Mouse (Mus musculus) liver, embryonic 12.5 days (tissue): ENCODE measurements at regions not wholly inside any gene's neighbourhood (a gene's known extent, or its start where the extent isn't known, plus 50 kb on each side); places are given as distances from the start of the nearest gene placed in this dataset.

ENCODE experiments used
- ATAC-seq: fragments of 200-750 bp; cut with Nextera tagmentation; 2 replicates; pipeline ENCODE4 v1.8.0; 2017; ENCODE audit warnings: moderate number of reproducible peaks, mild to moderate bottlenecking, moderate library complexity
- H3K27ac ChIP-seq: fragments of 300-500 bp; sonication (generic); 2 replicates; pipeline ENCODE4 v1.5.1; 2016; ENCODE audit warnings: mild to moderate bottlenecking
- H3K27me3 ChIP-seq: fragments of 300-500 bp; sonication (generic); replicated peaks from 2 replicates; pipeline ENCODE4 v1.6.1; 2016; ENCODE audit warnings: mild to moderate bottlenecking, moderate library complexity
- H3K36me3 ChIP-seq: fragments of 300-500 bp; sonication (generic); 2 replicates; pipeline ENCODE4 v1.6.1; 2016; ENCODE audit warnings: mild to moderate bottlenecking, moderate library complexity
- H3K4me1 ChIP-seq: fragments of 300-500 bp; sonication (generic); 2 replicates; pipeline ENCODE4 v1.6.1; 2016
- H3K4me2 ChIP-seq: fragments of 300-500 bp; sonication (generic); 2 replicates; pipeline ENCODE4 v1.6.1; 2016; ENCODE audit warnings: mild to moderate bottlenecking, moderate library complexity
- H3K4me3 ChIP-seq: fragments of 300-500 bp; sonication (generic); 2 replicates; pipeline ENCODE4 v1.5.1; 2016; ENCODE audit warnings: mild to moderate bottlenecking, moderate library complexity
- H3K9ac ChIP-seq: fragments of 300-500 bp; sonication (generic); 2 replicates; pipeline ENCODE4 v1.6.1; 2016; ENCODE audit warnings: mild to moderate bottlenecking, moderate library complexity
- H3K9me3 ChIP-seq: fragments of 300-500 bp; sonication (generic); replicated peaks from 2 replicates; pipeline ENCODE4 v1.6.1; 2016; ENCODE audit warnings: mild to moderate bottlenecking, moderate library complexity
- WGBS: fragments of 180-500 bp; shearing (Covaris S2); methylation state at CpG from one replicate; pipeline ENCODE4 v1.1.7; 2016; ENCODE audit not compliant: insufficient replicate concordance; 5-methylcytosine and 5-hydroxymethylcytosine counted together

- WGBS, result 29% methylated on average over 1 of the region's 1 CpGs
- no peaks in the 10 kb centered on the region for H3K27me3 ChIP-seq
These were observed 290.7 kb upstream of the Clec14a start for GRCm38 (mm10) chr12:58559833-58560232.

GRCm38 (mm10) chr12:58557261-58557660 is 288.2 kb upstream of the Clec14a start:
- no peak overlapping the region for H3K4me3 ChIP-seq
- 52% methylated on average over 4 of the region's 4 CpGs for WGBS
- no peaks in the 10 kb centered on the region for H3K27me3 ChIP-seq
- ATAC-seq, result no peak
- H3K27ac ChIP-seq, result no peak overlapping the region
- H3K9ac ChIP-seq, result no peak overlapping the region
- no peaks in the 10 kb centered on the region for H3K36me3 ChIP-seq
- H3K4me2 ChIP-seq, result no peak overlapping the region
- no peaks in the 10 kb centered on the region for H3K4me1 ChIP-seq
- no peaks in the 10 kb centered on the region for H3K9me3 ChIP-seq

More at GRCm38 (mm10) chr12:58559833-58560232, 290.7 kb upstream of the Clec14a start:
- no peak for ATAC-seq
- Histone ChIP-seq H3K4me3 (no peak overlapping the region), H3K9ac (no peak overlapping the region), H3K27ac (no peak overlapping the region), H3K4me2 (no peak overlapping the region), H3K4me1 (no peaks in the 10 kb centered on the region), H3K36me3 (no peaks in the 10 kb centered on the region), H3K9me3 (no peaks in the 10 kb centered on the region)

- Histone ChIP-seq H3K4me3 (no peak overlapping the region), H3K4me1 (no peaks in the 10 kb centered on the region), H3K9me3 (no peaks in the 10 kb centered on the region), H3K27ac (no peak overlapping the region), H3K4me2 (no peak overlapping the region), H3K27me3 (no peaks in the 10 kb centered on the region), H3K9ac (no peak overlapping the region), H3K36me3 (no peaks in the 10 kb centered on the region)
- no peak for ATAC-seq
- WGBS, result 61% methylated on average over 4 of the region's 4 CpGs
These were observed 287.7 kb upstream of the Clec14a start for GRCm38 (mm10) chr12:58556741-58557140.

GRCm38 (mm10) chr12:58556060-58556459 is 287.0 kb upstream of the Clec14a start:
- H3K27me3 ChIP-seq, result no peaks in the 10 kb centered on the region
- H3K4me2 ChIP-seq, result no peak overlapping the region
- H3K4me1 ChIP-seq, result no peaks in the 10 kb centered on the region
- no peak overlapping the region for H3K27ac ChIP-seq
- H3K4me3 ChIP-seq, result no peak overlapping the region
- no peak for ATAC-seq
- H3K9me3 ChIP-seq, result no peaks in the 10 kb centered on the region
- H3K36me3 ChIP-seq, result no peaks in the 10 kb centered on the region
- WGBS, result 66% methylated on average over 1 of the region's 1 CpGs
- no peak overlapping the region for H3K9ac ChIP-seq

GRCm38 (mm10) chr12:58550859-58551761 is 282.0 kb upstream of the Clec14a start:
- Histone ChIP-seq H3K9ac (no peak overlapping the region), H3K27ac (no peak overlapping the region), H3K27me3 (no peaks in the 10 kb centered on the region), H3K4me3 (no peak overlapping the region), H3K9me3 (no peaks in the 10 kb centered on the region), H3K4me2 (no peak overlapping the region), H3K36me3 (no peaks in the 10 kb centered on the region), H3K4me1 (no peaks in the 10 kb centered on the region)
- whole genome bisulfite sequencing, result 40% methylated on average over 9 of the region's 9 CpGs
- no peak for ATAC-seq

GRCm38 (mm10) chr12:58545832-58546538 is 276.9 kb upstream of the Clec14a start:
- no peak for ATAC-seq
- H3K9me3 ChIP-seq, result no peaks in the 10 kb centered on the region
- 77% methylated on average over 4 of the region's 4 CpGs for WGBS

GRCm38 (mm10) chr12:58544862-58545261 is 275.8 kb upstream of the Clec14a start:
- H3K27ac ChIP-seq, result no peak overlapping the region
- H3K4me3 ChIP-seq, result no peak overlapping the region
- no peaks in the 10 kb centered on the region for H3K27me3 ChIP-seq
- 58% methylated on average over 4 of the region's 4 CpGs for WGBS
- H3K36me3 ChIP-seq, result no peaks in the 10 kb centered on the region
- no peaks in the 10 kb centered on the region for H3K4me1 ChIP-seq
- no peaks in the 10 kb centered on the region for H3K9me3 ChIP-seq
- H3K9ac ChIP-seq, result no peak overlapping the region
- no peak for ATAC-seq
- no peak overlapping the region for H3K4me2 ChIP-seq

More at GRCm38 (mm10) chr12:58545832-58546538, 276.9 kb upstream of the Clec14a start:
- H3K4me2 ChIP-seq, result no peak overlapping the region
- no peaks in the 10 kb centered on the region for H3K4me1 ChIP-seq
- no peaks in the 10 kb centered on the region for H3K27me3 ChIP-seq
- no peak overlapping the region for H3K9ac ChIP-seq
- H3K4me3 ChIP-seq, result no peak overlapping the region
- no peaks in the 10 kb centered on the region for H3K36me3 ChIP-seq
- H3K27ac ChIP-seq, result no peak overlapping the region

GRCm38 (mm10) chr12:58538305-58538719 is 269.2 kb upstream of the Clec14a start:
- H3K27me3 ChIP-seq, result no peaks in the 10 kb centered on the region
- H3K9ac ChIP-seq, result no peak overlapping the region
- H3K4me3 ChIP-seq, result no peak overlapping the region
- no peak overlapping the region for H3K4me2 ChIP-seq
- WGBS, result 24% methylated on average over 5 of the region's 5 CpGs
- ATAC-seq, result peak; percentile 74
- no peaks in the 10 kb centered on the region for H3K4me1 ChIP-seq
- no peak overlapping the region for H3K27ac ChIP-seq
- no peaks in the 10 kb centered on the region for H3K9me3 ChIP-seq
- H3K36me3 ChIP-seq, result no peaks in the 10 kb centered on the region

GRCm38 (mm10) chr12:58537833-58538232 is 268.7 kb upstream of the Clec14a start:
- no peaks in the 10 kb centered on the region for H3K9me3 ChIP-seq
- H3K4me3 ChIP-seq, result no peak overlapping the region
- no peak overlapping the region for H3K4me2 ChIP-seq
- WGBS, result 32% methylated on average over 6 of the region's 8 CpGs
- no peaks in the 10 kb centered on the region for H3K27me3 ChIP-seq
- no peak overlapping the region for H3K9ac ChIP-seq
- no peaks in the 10 kb centered on the region for H3K36me3 ChIP-seq
- no peak for ATAC-seq
- no peak overlapping the region for H3K27ac ChIP-seq
- no peaks in the 10 kb centered on the region for H3K4me1 ChIP-seq

GRCm38 (mm10) chr12:58536381-58536992 is 267.4 kb upstream of the Clec14a start:
- Histone ChIP-seq H3K27me3 (no peaks in the 10 kb centered on the region), H3K9ac (no peak overlapping the region), H3K4me1 (no peaks in the 10 kb centered on the region), H3K36me3 (no peaks in the 10 kb centered on the region), H3K27ac (no peak overlapping the region), H3K4me2 (no peak overlapping the region), H3K9me3 (no peaks in the 10 kb centered on the region), H3K4me3 (no peak overlapping the region)
- no peak for ATAC-seq
- WGBS, result 75% methylated on average over 7 of the region's 7 CpGs

- WGBS, result 27% methylated on average over 3 of the region's 3 CpGs
- no peaks in the 10 kb centered on the region for H3K27me3 ChIP-seq
These were observed 261.2 kb upstream of the Clec14a start for GRCm38 (mm10) chr12:58530306-58530705.

GRCm38 (mm10) chr12:58516800-58517199 is 247.7 kb upstream of the Clec14a start:
- Histone ChIP-seq H3K27ac (no peak overlapping the region), H3K4me2 (no peak overlapping the region), H3K27me3 (no peaks in the 10 kb centered on the region), H3K36me3 (no peaks in the 10 kb centered on the region), H3K9me3 (no peaks in the 10 kb centered on the region), H3K4me3 (no peak overlapping the region), H3K4me1 (no peaks in the 10 kb centered on the region), H3K9ac (no peak overlapping the region)
- ATAC-seq, result no peak
- 10% methylated on average over 1 of the region's 1 CpGs for WGBS

More at GRCm38 (mm10) chr12:58530306-58530705, 261.2 kb upstream of the Clec14a start:
- Histone ChIP-seq H3K36me3 (no peaks in the 10 kb centered on the region), H3K4me3 (no peak overlapping the region), H3K9ac (no peak overlapping the region), H3K27ac (no peak overlapping the region), H3K9me3 (no peaks in the 10 kb centered on the region), H3K4me1 (no peaks in the 10 kb centered on the region), H3K4me2 (no peak overlapping the region)
- no peak for ATAC-seq
